Mouse (Mus musculus) E14TG2a.4 (cell line): Measurements from ENCODE around the gene Gan.

Experiments
- CTCF ChIP-seq: conservative IDR thresholded peaks from 2 replicates; pipeline ENCODE4 v1.5.1; 2014; ENCODE audit warnings: low read length
- NANOG ChIP-seq: IDR thresholded peaks from 2 replicates; pipeline ENCODE4 v1.6.1; 2014; ENCODE audit warnings: borderline replicate concordance, low read length, mixed read lengths

DNA sequence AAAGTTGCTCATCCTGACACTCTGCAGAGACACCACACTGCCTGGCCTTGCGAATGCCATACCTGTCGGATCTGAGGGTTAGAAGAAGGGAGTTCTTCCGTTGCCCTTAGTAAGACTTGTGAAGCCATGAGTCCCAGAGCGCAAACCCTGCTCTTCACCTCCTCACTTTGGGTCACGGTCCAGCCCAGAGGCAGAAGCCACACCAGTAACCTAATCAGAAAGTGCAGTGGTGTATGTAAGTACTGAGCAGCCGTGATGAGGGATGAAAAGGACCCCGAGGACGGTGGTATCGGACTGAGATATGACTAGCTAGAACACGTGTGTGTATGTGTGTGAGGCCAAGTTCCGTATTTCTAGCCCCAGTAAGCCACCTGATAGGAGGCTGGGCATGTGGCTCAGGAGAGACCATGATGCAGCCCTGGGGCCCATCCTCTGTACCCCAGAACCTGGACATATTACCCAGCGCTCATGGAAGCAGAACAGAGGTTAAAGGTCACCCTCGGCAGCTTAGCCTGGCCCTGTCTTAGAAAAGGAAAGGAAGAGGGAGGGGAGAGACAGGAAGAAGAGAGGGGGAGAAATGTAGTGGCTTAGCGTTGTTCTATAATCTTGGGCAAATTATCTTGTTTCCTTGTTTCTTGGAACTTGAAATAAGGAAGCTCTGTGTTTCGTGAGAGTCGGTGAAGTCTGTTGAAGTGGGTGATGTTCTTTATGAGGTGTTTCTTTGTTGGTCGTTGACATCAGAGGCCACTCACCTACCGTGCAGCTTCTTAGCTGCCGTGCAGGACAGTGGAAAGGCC is 43.5 kb downstream of the Gan start:
- no peak for TF ChIP-seq CTCF
- TF ChIP-seq NANOG, result no peak
